Mouse (Mus musculus) mature B cell (primary cell): Measurements from ENCODE around the gene 4933414I15Rik.

Experiments used
- in situ Hi-C: fragments of 300-500 bp; cut with MboI; formaldehyde crosslinking; loops from 2 replicates; pipeline ENCODE4 v1.14.3; 2019

The 4933414I15Rik gene

DNA sequence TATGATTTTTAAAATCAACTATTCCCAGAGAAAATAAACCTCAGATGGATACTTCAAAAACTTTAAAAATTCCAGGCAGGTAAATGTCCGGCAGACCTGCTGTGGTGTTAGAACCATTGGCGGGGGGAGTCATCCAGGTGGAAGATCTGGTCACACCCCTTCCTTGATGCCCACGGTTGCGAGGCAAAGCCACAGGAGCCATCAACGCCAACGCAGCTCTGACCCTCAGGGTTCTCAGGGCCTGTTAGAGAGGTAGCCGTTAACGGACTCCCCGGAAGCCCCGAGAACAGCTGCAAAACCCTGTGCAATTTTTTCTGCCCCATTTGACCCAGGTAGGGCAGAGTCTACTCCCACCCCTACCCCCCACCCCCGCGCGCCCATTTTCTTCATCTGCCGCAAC lies at the start of gene 4933414I15Rik:
4933414I15Rik (minus strand) TSS at position 260 of the 400 bp plus-strand sequence.
- in situ Hi-C loops, result no loop called here

DNA sequence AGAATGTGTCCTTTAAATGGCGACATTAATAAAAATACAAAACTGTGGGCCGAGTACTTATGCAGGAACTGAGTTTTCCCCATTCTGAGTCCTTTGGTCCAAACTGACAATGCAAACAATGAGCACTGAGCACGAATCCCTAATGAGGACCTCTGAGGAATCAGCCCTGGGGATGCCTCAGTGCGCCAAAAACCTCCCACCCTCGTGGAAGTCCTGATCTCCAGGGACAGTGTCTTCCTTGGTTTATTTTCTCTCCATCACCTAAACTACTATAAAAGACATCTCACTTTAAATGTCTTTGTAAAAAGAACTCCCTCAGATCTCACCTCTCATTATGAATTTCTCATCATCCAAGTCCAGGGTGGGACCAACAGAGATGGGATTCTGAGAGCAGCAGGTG lies 38.1 kb upstream of the 4933414I15Rik start, which contains the start of gene Olfr1377:
Olfr1377 (plus strand) TSS at position 301 of the 400 bp plus-strand sequence.
- in situ Hi-C loops, result no loop called here

DNA sequence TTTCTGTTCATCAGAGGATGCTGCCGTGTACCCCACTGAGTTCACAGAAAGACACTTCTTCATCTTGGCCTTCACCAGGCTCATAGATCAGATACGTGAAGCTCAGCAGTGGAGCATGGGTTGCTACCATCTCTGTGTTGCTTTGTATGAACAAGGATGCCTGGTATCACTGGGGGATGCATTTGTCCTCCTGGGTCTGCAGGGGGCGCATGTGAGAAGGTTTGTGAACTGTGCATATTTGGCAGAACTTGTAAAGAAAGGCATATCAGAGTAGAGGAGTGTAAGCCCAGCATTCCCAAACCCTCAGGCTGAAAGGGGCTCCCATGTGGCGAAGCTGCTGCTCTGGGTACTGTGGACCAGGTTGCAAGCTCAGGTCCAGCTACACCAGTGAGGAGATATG lies 33.7 kb upstream of the 4933414I15Rik start:
- in situ Hi-C loops, result no loop called here

DNA sequence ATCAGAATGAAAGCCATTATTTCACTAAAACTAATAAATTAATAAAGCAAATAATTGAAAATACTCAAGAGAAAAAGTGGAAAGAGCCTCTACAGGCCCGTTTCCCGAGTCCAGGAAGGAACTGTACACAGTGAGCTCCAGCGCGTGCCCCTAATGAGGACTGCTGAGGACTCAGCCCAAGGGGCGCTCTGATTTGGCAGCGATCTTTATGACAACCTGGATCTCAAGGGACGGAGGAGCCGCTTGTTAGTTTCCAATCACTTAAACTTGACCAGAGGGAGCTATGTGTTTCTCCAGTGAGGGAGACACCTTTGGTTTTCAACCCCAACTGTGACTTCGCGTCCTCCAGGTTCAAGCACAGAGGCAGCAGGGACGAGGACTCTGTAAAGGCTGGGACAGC lies 22.7 kb upstream of the 4933414I15Rik start, which contains the start of gene Olfr1378:
Olfr1378 (plus strand) TSS at position 301 of the 400 bp plus-strand sequence.
- in situ Hi-C loops, result no loop called here

DNA sequence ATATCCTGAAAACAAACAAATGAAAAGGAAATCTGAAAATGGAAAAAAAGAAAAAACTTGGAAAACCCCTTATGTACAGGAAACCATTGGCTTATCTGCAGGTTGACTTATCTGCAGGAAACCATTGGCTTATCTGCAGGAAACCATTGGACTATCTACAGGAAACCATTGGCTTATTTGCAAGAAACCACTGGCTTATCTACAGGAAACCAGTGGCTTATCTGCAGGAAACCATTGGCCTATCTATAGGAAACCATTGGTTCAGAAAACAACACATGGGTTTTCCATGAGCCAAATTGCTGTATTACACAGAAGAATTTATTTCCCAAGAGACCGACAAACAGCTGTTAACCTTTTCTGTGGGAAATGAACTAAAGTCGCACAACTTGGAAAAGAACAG lies 21.3 kb upstream of the 4933414I15Rik start:
- in situ Hi-C loops, result no loop called here

DNA sequence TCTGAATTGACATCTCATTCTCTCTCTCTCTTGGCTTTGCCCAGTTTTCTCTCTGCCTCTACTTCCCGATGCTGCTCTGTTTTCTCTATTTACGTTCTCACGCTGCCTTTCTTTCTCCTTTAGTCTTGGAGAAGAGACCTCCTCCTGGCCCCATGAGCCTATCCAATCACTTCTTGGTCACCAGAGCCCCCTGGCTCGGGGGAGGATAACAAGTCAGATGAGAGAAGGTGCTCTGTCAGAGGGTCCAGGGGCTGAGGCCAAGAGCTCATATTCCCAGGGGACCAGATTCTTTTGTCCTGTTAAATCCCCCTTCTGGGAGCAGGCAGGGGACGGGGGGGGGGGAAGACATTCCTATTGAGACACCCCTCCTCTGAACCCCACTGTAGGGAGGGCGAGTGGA lies 10.1 kb upstream of the 4933414I15Rik start, which contains the start of gene Prop1:
Prop1 (minus strand) TSS at position 101 of the 400 bp plus-strand sequence.
- in situ Hi-C loops, result no loop called here

DNA sequence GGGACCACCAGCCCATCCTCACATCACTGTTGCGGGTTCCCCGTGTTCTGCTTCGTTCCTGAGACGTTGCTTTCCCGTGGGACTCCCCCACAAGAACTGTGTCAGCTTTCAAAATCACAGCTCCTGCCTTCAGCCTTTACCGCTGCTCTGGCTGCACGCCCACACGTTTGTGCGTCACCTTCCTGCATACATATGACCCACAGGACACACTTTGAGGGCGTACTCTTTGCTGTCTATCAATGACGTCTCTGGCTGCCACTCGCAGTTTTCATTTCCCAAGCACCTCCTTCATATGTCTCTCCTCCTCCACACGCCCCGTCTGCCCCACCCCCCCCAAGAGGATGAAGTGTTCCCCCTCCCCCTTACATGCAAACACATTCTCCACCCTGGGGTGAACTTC lies 8.7 kb upstream of the 4933414I15Rik start:
- in situ Hi-C loops, result no loop called here

DNA sequence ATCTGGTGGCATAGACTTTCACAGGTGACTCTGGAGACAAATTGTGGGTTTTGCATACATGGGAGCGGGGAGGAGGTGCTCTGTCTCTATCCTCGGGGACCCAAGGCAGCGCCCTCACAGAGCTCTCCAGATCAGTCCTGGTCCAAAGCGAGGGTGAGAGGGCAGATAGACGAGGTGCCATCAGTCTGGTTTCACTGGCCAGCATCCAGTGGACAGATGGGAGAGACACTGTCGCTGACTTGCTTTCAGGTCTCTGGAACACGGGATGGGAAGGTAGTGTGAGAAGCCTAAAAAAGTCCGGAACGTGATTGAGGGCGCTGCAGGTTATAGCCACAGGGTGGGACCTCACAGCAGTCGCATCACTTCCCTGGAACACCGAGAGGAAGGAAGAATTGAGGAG lies 1.2 kb downstream of the 4933414I15Rik start:
- in situ Hi-C loops, result no loop called here

DNA sequence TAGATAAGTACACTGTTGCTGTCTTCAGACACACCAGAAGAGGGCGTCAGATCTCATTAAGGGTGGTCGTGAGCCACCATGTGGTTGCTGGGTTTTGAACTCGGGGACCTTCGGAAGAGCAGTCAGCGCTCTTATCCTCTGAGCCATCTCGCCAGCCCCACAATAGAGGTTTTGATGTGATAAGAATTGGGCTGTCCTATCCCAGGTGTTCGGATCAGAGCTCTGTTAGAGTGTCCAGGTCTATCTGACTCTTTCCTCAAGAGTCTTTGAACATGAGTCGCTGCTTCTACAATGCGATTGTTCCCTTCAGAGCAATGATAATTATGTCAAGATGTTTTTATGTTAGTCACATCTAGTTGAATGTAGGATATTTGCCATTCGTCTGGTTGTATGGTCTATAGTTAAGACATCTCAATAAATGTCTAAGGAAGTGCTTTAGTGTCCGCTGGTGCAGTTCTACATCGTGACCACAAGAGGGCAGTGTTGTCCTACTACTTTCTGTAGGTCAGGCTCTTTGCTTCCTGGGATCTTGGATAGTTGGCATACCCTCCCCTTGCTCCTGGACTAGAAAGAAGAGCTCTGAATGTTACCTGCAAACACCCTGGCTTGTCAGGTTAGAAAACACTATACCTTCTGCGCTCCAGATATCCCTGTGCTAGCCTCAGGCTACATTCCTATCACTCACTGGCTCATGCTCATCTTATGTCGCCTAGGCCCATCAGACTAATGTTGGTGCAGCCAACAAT lies 3.8 kb downstream of the 4933414I15Rik start:
- in situ Hi-C loops, result no loop called here

DNA sequence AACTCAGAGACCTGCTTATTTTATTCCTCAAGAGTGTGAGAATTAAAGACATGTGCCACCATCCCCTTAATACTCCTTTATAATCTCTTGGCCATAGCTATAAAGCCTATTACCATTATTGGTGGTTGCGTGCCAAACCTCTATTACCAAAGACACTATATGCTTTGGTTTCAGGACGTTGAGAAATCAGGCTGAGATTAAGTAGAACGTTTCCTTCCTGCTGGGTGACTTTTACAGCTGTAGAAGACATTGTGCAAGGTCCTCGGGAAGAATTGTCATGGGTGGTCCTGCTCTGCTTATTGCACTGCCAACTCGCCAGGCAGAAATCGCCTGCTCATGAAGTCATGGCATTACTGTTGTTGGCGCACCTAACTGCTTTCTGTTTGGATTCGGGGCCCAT lies 5.1 kb downstream of the 4933414I15Rik start:
- in situ Hi-C loops, result no loop called here

DNA sequence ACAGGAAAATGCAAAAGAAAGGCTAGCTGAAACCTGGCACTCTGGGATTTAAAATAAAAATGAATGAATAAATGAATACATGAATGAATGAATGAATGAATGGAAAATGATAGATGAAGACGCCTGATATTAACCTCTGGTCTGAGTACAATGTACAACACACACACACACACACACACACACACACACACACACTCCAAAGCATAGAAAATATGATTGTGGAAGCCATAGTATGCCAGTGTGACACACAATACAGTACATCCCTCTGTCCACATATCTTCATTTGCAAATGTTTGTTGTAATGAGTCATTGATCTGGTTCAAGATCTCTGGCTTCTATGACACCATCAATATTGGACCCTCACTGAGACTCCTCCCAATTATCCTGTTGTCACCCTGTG lies 11.5 kb downstream of the 4933414I15Rik start:
- in situ Hi-C loops, result no loop called here

DNA sequence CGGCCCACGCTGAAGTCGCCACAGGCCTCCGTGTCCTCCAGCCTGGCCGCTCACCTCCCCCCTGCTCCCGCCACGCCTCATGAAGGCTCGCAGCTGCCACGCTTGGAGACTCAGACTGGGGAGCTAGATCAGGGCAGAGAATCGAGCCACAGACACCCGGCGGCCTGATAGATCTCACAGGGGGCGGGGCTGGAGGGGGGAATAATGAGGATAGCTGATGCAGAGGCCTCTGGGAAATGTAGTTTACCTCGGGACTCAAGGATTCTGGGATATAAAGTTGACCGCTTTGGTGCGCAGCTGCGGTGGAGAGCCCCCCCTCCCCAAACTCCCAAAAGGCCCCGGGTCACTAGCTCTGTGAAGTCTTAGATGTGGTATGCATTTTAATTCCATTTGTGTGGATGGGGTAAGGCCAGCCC lies 12.1 kb downstream of the 4933414I15Rik start, which contains the start of gene Zfp354b:
Zfp354b (minus strand) TSS at position 183 of the 416 bp plus-strand sequence.
- in situ Hi-C loops, result no loop called here

DNA sequence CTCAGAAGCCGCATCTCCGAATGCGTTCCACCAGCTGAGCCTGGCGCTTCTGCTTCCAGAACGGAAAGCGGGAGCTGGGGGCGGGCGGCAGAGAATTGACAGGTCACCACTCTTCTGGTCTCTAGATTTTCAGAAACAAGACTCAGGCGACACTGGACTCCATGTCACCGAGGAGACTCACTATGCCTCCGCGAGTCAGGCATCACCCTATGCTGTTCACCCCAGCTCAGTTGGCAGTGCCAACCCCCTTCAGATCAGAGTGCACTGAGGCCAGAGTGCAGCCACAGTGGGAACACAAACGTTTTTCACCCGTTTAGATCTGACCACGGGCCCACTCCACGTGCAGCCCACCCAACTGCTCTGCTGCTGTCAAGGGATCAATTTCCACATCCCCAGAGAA lies 12.5 kb downstream of the 4933414I15Rik start:
- in situ Hi-C loops, result no loop called here

DNA sequence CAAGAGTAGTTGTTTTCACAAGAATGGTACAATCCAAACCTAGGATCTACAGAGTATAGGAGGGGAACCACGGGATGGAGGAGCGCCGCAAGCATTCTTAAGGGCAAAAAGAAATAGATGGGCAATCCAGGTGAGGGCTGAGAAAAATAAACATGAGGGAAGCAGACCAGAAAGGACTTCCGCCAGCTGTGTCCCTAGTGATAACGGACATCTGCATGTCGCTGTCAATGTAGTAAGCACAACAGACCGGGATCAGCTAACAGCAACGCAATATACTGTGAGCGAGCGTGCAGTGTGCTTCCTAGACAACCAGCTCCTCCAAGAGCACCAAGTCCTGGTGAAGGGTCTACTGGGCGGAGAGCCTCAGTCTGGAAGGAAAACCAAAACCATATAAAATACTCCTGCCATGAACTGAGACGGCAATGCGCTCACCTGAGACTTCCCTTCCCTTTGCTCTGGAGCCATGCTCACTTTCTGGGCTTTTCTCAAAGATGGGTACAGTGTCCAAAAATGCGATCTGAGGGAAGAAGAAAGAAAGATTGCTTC lies 13.0 kb downstream of the 4933414I15Rik start:
- in situ Hi-C loops, result no loop called here

DNA sequence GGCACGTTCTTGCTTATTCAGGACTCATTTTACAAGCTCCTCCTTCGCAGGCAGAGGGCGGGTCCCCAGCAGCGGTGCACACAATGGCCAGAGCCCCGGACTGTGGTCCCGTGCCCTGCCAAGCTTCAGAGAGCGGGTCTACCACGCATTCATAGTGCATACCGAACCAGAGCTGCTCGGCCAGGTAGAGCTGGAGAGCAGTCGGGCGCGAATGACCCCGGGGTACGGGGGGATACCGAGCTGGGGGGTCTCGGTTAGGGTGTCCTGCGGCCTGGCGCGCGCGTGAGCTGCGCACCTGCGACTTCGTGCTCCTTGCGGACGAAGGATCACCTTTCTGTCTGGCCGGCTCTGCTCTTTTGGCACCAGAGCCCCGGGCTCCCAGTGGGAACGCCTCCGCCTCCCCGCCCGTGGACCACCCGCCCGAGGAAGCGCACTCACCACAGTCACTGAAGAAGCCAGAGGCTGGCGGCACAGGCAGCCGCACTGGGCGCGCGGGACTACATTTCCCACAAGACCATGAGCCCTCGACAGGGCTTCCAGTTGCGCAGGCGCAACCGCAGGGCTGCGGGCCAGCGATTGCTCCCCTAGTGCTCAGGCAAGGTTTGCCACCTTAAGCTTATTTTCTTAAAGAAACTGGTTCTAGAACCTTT lies 27.8 kb downstream of the 4933414I15Rik start, which contains the start of gene Zfp2:
Zfp2 (minus strand) TSS at position 495 of the 650 bp plus-strand sequence.
- in situ Hi-C loops, result no loop called here

DNA sequence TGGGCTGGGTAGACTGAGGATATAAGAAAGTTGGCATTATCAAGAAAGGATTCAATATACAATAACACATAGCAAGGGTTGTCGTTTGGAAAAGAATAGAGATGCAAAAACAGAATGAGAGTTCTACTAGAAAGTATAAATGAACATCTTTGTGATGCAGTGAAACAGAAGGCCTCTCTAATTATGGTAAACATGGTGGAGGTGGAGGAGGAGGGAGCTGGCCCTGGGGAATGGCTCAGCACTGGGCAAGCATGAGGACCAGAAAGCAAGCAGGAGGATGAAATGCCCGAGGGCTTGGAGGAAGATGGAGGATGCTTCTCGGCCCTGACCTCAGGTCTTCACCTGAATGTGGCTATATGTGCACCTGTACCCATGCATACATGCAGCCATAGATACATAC lies 29.1 kb downstream of the 4933414I15Rik start:
- in situ Hi-C loops, result no loop called here

DNA sequence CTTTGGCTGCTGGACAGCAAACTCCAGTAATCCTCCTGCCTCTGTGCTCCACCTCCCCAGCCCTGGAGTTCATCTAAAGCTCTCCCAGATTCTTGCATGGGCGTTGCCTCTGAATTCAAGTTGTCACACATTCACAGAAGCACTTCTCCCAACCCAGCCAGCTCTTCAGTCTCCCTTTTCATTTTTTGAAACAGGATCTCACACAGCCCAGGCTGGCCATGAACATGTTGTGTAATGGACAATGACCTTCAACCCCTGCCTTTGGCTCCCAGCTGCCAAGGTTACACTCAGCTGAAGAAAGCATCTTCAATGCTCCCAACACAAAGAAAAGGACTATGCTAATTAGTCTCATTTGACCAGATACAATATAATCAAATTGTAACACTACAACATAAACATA lies 30.3 kb downstream of the 4933414I15Rik start:
- in situ Hi-C loops, result no loop called here

DNA sequence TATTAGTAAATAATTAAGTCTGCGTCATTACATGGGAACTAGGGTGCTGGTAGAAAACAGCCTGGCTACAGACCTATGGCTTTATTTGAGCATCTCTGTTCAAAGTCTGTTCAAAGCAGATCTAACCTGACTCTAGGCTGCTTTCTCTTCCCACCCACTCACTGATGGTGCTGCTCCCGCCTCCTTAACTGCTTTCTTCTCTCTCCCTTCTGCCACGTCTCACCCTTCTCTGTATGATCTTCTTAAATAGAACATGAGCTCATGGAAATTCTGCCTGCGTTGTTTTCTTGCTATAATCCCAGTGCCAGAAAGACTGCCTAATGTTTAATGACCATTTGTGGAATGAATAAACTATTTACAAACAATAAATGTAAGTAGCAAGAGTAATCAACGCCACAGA lies 35.4 kb downstream of the 4933414I15Rik start:
- in situ Hi-C loops, result no loop called here

DNA sequence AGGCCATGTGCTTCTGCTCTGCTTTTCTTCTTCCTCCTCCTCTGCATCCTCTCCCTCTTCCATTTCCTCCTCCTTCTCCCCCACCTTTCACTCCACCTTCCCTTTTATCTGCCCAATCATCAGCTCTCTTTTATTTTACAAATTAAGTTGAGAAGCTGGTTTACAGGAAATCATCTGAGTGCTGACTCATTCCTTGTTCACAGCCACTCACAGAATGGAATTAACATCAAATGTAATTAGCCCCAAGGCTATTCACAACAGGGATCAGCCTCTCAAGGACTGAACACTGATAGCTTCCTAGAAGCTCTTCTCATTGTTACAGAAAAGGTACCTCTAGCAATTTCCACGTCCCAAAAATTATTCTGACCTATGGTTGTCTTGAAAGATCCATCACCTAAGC lies 46.2 kb downstream of the 4933414I15Rik start:
- in situ Hi-C loops, result no loop called here

DNA sequence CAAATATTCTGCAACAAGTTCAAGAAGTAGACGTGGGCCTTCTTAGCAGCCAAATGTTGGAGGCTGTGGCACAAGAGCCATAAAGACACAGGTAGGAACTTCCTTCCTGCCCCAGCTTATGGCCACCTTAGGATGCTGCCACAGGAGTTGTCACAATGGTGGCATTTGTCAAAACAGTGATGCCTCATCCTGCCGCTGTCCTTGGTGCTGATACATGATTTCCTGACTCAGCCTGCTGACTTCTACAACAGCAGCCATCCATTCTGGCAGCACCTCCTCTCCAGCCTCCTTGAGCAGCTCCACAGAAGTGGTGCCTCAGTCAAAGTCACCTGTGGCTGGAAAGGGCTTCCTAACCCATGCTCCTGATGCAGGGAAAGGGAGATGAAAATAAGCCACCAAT lies 51.1 kb downstream of the 4933414I15Rik start:
- in situ Hi-C loops, result no loop called here
